ENCODE assay signal across 17 mouse cellular contexts in genomic region chr8:119829015-119829414, GRCm38 (mm10). TPM values are rescaled to one million over a fixed set of nuclear protein-coding genes. Genes with fewer than 3 reads are reported as not detected.
A peak's percentile ranks its signal among the peaks of the same experiment; 100 is the strongest.
DNase-seq lines count a peak whose midpoint lies in the region; ATAC-seq and TF ChIP-seq lines count a peak whose summit lies in the region.
"Had no signal": no experiment of that assay in that cellular context is flagged by ENCODE, and none has a peak within 500 bp of the region (broad histone marks: within the 10 kb centered on the region; RNA-seq: fewer than 3 reads in every experiment).

No protein-coding gene starts in this region.

- H3K36me3 ChIP-seq in E14TG2a.4 (ENCODE audit: insufficient read depth, low read length), result no peaks in the 10 kb centered on the region
- H3K36me3 ChIP-seq: heart, embryonic 13.5 days; hindbrain, embryonic 15.5 days had no signal

- H3K4me3 ChIP-seq in layer of hippocampus, adult 2 months, result no peak overlapping the region
- H3K4me3 ChIP-seq in E14TG2a.4 (replicated peaks; ENCODE audit: low read length), result peak overlapping the region; percentile 4; the same call in 1 of the 2 replicates
- H3K4me3 ChIP-seq: heart, embryonic 13.5 days; hindbrain, embryonic 15.5 days; myocyte had no signal

- H3K27me3 ChIP-seq in E14TG2a.4 (ENCODE audit: insufficient read depth, low read length), result peaks cover 20% of the 10 kb centered on the region
- H3K27me3 ChIP-seq: heart, embryonic 13.5 days; hindbrain, embryonic 15.5 days had no signal

- peak overlapping the region; percentile 79 for H3K27ac ChIP-seq in layer of hippocampus, adult 2 months
- H3K27ac ChIP-seq: heart, embryonic 13.5 days had no signal

- DNase-seq in layer of hippocampus, adult 2 months (ENCODE audit: low spot score in 2 of 2), result no peak
- no peak for DNase-seq in layer of hippocampus, adult 9-10 months (ENCODE audit: low spot score)
- peak; percentile 37 for DNase-seq in brain, adult 2 months (ENCODE audit: low read depth, low spot score)
- no peak for DNase-seq in left cerebral cortex, adult 9 months (ENCODE audit: low spot score in 2 of 2)
- DNase-seq in right cerebral cortex, postnatal 14 days, result no peak
- DNase-seq: adrenal gland, adult 8-10 months; gastrocnemius, postnatal 25 days; kidney, adult 9 months; lung, postnatal 14 days; thymus, postnatal 14 days had no signal

- H3K9me3 ChIP-seq in E14TG2a.4 (ENCODE audit: low read length), result no peaks in the 10 kb centered on the region
- H3K9me3 ChIP-seq: heart, embryonic 13.5 days; hindbrain, embryonic 15.5 days had no signal

- peaks cover 82% of the 10 kb centered on the region for H3K4me1 ChIP-seq in E14TG2a.4 (replicated peaks; ENCODE audit: low read depth, low read length)

- no peak for TF ChIP-seq CTCF in layer of hippocampus, adult 2 months (conservative IDR thresholded peaks at IDR 0.05)
- no peak for TF ChIP-seq CTCF in E14TG2a.4 (conservative IDR thresholded peaks at IDR 0.05; ENCODE audit: low read length)

- ATAC-seq in megakaryocyte-erythroid progenitor cell, adult 5-6 weeks (replicated peaks; ENCODE audit: low FRiP score, low TSS enrichment, poor library complexity, severe bottlenecking), result peak; percentile 83
- ATAC-seq: CD4-positive, CD25-positive, alpha-beta regulatory T cell, adult 4 months; forebrain, embryonic 14.5 days had no signal

RNA-seq across cellular contexts. Expression of gene Cotl1, which starts 11.3 kb away (rescaled TPM):
- total RNA-seq in layer of hippocampus, adult 2 months (2021), result 100 to 1,000 TPM; 138 to 139 TPM
- total RNA-seq in megakaryocyte-erythroid progenitor cell, adult 5-6 weeks (2014; fragmentation: Nextera tagmentation), result 24.4 and 63.9 TPM in 2 replicates
- 30.4 and 44.2 TPM in 2 replicates for total RNA-seq in megakaryocyte-erythroid progenitor cell, adult 5-6 weeks (2017)

RNA-seq across cellular contexts. Expression of gene Klhl36, which starts 33.1 kb away (rescaled TPM):
- total RNA-seq in layer of hippocampus, adult 2 months (2021), result 1 to 10 TPM; 7.7 to 8.4 TPM
- total RNA-seq in megakaryocyte-erythroid progenitor cell, adult 5-6 weeks (2014; fragmentation: Nextera tagmentation), result 2.2 and 4.4 TPM in 2 replicates
- 3.2 and 5.6 TPM in 2 replicates for total RNA-seq in megakaryocyte-erythroid progenitor cell, adult 5-6 weeks (2017)

RNA-seq across cellular contexts. Expression of gene Tldc1, which starts 50.8 kb away (rescaled TPM):
- 10 to 100 TPM; 15.2 to 15.5 TPM for total RNA-seq in layer of hippocampus, adult 2 months (2021)
- total RNA-seq in megakaryocyte-erythroid progenitor cell, adult 5-6 weeks (2014; fragmentation: Nextera tagmentation), result 8.5 and 12.4 TPM in 2 replicates
- 5.7 and 11.5 TPM in 2 replicates for total RNA-seq in megakaryocyte-erythroid progenitor cell, adult 5-6 weeks (2017)
